Mouse (Mus musculus) neutrophil, adult 5-6 weeks (primary cell): Measurements from ENCODE around the gene Stra6. TPM values are rescaled to one million over a fixed set of nuclear protein-coding genes. Genes with fewer than 3 reads are reported as not detected.

Experiments
- ATAC-seq: fragments of 151-379, 151-347 bp; 2 replicates; pipeline ENCODE4 v1.8.0; 2017; ENCODE audit warnings: mild to moderate bottlenecking, moderate TSS enrichment; ENCODE audit not compliant: insufficient number of reproducible peaks, poor library complexity, low FRiP score, severe bottlenecking; ENCODE audit errors: extremely low read depth
- total RNA-seq: library from RNA; stranded (forward); fragments of 200-1000 nt; gene quantifications from 2 replicates; pipeline ENCODE4 v1.2.3, GENCODE M21; 2017

Stra6 gene
- total RNA-seq, 1 experiment from 2014 or later, result not detected

GRCm38 (mm10) chr9:58047061-58047460 is 16.5 kb upstream of the Stra6 start:
- ATAC-seq, result no peak

GRCm38 (mm10) chr9:58048621-58049020 is 15.0 kb upstream of the Stra6 start:
- ATAC-seq, result no peak

- ATAC-seq, result no peak
These were observed 14.4 kb upstream of the Stra6 start for GRCm38 (mm10) chr9:58049186-58049585.

GRCm38 (mm10) chr9:58049861-58050260 is 13.7 kb upstream of the Stra6 start:
- no peak for ATAC-seq

GRCm38 (mm10) chr9:58051937-58052336 is 11.7 kb upstream of the Stra6 start:
- ATAC-seq, result no peak

GRCm38 (mm10) chr9:58053102-58053501 is 10.5 kb upstream of the Stra6 start:
- ATAC-seq, result no peak

- ATAC-seq, result no peak
These were observed 10.0 kb upstream of the Stra6 start for GRCm38 (mm10) chr9:58053544-58053943.

- no peak for ATAC-seq
These were observed 9.6 kb upstream of the Stra6 start for GRCm38 (mm10) chr9:58054032-58054431.

GRCm38 (mm10) chr9:58055666-58056065 is 7.9 kb upstream of the Stra6 start:
- no peak for ATAC-seq

GRCm38 (mm10) chr9:58059920-58060319 is 3.7 kb upstream of the Stra6 start:
- no peak for ATAC-seq

- no peak for ATAC-seq
These were observed 2.6 kb upstream of the Stra6 start for GRCm38 (mm10) chr9:58060677-58061667.

GRCm38 (mm10) chr9:58065532-58065931 is 1.9 kb downstream of the Stra6 start:
- no peak for ATAC-seq

GRCm38 (mm10) chr9:58065977-58066730 is 2.6 kb downstream of the Stra6 start:
- no peak for ATAC-seq

GRCm38 (mm10) chr9:58066731-58067095 is 3.1 kb downstream of the Stra6 start:
- ATAC-seq, result no peak

- no peak for ATAC-seq
These were observed 4.0 kb downstream of the Stra6 start for GRCm38 (mm10) chr9:58067546-58067945.

- ATAC-seq, result no peak
These were observed 11.0 kb downstream of the Stra6 start for GRCm38 (mm10) chr9:58074561-58074960.

GRCm38 (mm10) chr9:58084586-58084985 is 21.0 kb downstream of the Stra6 start:
- no peak for ATAC-seq

- ATAC-seq, result no peak
These were observed 21.5 kb downstream of the Stra6 start for GRCm38 (mm10) chr9:58085074-58085473.

- no peak for ATAC-seq
These were observed 22.6 kb downstream of the Stra6 start for GRCm38 (mm10) chr9:58086203-58086602.

- no peak for ATAC-seq
These were observed 23.3 kb downstream of the Stra6 start for GRCm38 (mm10) chr9:58086861-58087260.
